Mouse (Mus musculus): ENCODE results near the gene A1bg.

DNA sequence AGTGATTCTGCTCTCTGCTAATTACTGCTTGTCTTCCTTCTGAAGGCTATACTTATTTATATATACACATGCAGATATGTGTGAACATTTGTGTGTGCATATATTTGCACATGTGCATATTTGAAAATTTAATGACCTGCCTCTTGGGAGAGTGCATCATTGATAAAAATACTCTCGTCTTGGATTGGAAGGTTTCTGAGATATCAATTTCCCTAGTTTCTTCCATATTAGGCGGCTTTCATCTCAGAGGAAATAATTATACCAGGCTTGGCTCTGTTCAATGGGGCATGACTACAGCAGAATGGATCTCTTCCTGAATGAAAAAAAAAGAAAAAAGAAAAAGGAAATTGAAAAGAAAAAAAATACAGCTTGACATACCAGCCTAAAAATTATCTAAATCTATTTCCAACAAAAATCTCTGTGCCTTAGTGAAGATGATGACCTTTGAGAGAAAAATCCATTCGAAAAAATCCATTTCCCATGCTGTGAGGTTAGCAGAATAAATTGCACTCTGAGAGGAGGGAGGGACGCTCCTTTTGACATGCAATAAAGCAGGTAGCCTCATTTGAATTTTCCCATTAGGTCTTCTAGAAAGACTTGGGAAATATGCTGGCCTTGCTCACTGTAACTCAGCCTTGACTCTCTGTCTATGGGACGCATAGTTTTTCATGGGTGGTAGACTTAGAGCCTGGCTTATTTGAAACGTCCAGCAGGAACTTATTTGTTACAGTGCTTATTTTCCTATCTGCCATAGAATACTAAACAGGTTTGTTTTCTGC, 24.4 kb downstream of the A1bg start:
- TF ChIP-seq CTCF (IDR thresholded peaks at IDR 0.05; ENCODE audit: borderline replicate concordance, insufficient read depth, low read depth, low read length) (no peak), POLR2A (IDR thresholded peaks at IDR 0.05; ENCODE audit: borderline replicate concordance, insufficient read depth, low read length) (no peak)
